Mouse (Mus musculus) kidney, postnatal 14 days (tissue): ENCODE measurements at regions not wholly inside any gene's neighbourhood (a gene's known extent, or its start where the extent isn't known, plus 50 kb on each side); places are given as distances from the start of the nearest gene placed in this dataset.
"Not testable (repeated sequence)": the region's sequence is repeated elsewhere in the genome, so short reads cannot be mapped to it uniquely, and the experiment has no call there.

Source experiments
- DNase-seq: peaks from one replicate; pipeline ENCODE4 v3.0.0; 2022; ENCODE audit warnings: mixed read lengths

GRCm38 (mm10) chr9:9606322-9606721, 367.4 kb upstream of the Arhgap42 start:
- DNase-seq: no peak

DNA sequence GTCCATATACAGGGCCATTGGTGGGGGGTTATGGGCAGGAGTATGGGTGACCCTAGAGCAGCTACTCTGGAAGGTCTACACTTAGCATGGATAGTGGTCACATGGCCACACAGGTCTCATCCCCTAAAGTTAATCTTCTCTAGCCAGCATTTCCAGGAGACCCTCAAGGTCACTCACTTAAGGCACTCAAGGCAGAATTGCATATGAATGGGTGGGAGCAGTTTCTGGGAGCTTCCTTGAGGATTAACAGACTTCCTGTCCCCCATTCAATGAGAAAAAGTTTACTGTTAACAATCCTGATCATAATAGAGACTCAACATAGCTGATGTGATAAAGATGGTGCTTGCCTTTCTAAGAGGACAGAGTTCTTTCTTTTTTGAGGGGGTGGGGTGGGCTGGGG, 352.4 kb upstream of the Arhgap42 start:
- no peak for DNase-seq

DNA sequence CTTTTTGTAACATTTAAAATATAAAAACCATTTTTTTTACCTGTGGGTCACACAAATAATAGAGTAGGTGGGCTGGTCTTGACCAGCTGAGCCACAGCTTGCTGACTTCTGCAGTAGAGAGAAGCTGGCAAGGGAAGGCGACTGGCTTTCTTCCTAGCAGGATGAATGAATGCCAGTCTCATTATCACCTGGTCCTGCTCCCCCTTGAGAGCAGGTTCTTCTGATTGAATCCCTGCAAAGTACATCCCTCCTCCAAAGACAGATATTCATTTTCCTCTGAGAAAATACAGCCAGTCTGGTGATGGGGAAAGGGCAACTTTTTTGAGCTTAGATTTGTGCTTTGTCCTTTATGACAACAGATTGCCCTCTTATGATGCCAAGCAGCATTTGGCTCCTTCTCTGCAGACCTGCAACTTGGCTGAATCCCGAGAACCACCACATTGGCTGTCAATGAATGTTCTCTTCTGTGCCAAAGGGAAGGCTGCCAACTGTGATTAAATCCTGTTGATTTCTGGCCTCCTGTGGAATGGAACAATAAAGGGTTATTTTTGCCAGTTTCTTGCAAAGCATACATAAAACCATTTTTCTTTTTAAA, 344.2 kb upstream of the Arhgap42 start:
- DNase-seq: peak; percentile 34

DNA sequence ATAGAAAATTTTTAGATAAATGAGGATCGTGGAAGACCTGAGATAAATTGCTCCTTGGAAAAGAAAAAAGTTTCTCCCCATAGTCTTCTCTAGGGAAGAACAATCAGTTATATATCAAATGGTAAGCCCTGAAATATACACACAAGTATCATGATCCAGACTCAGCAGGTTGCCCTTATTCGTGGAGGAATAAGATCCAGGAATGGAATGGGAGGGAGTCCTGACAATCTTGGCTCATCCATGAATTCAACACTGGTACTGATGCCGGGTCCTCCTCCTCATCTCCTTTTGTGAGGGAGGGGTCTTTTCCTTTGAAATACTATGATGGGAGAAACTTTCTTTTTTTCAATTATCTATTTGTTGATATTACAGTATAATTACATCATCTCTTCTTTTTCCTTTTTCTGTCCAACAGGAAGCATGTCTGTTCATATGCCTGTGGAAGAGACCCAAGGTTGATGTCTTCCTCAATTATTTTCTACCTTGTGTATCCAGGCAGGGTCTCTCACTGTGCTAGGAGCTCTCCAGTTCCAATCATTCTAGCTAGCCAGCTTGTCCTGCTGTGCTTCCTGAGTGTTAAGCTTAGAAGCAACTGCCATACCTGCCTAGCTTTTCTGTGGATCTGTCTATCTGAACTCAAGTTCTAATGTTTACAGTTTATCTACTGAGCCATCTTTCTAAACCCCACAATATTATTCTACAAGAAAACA, 343.6 kb upstream of the Arhgap42 start:
- DNase-seq: no peak

- DNase-seq: no peak
Measured at GRCm38 (mm10) chr9:9568040-9568649, 329.2 kb upstream of the Arhgap42 start.

DNA sequence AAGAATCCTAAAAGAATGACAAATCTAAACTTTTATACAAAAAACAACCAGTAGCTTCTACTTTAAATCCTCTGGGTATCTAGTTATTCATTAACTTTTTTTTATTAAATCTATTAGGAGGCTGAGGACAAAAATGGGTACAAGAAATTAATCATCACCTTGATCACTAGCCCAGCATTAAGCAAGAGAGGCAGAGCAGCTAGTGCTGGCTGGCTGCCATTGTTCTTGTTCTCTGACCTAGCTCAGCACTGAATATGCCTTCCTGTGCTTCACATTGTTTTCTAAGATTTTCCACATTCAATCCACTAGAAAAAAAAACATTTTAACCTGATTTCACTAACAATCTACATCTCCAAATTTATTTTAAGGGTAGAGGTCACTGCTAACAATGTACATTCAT, 325.6 kb upstream of the Arhgap42 start:
- peak; percentile 80 for DNase-seq

- no peak for DNase-seq
Measured at GRCm38 (mm10) chr9:9548657-9549056, 309.8 kb upstream of the Arhgap42 start.

- no peak for DNase-seq
Measured at GRCm38 (mm10) chr9:9547570-9547969, 308.7 kb upstream of the Arhgap42 start.

GRCm38 (mm10) chr9:9547121-9547520, 308.2 kb upstream of the Arhgap42 start:
- no peak for DNase-seq

DNA sequence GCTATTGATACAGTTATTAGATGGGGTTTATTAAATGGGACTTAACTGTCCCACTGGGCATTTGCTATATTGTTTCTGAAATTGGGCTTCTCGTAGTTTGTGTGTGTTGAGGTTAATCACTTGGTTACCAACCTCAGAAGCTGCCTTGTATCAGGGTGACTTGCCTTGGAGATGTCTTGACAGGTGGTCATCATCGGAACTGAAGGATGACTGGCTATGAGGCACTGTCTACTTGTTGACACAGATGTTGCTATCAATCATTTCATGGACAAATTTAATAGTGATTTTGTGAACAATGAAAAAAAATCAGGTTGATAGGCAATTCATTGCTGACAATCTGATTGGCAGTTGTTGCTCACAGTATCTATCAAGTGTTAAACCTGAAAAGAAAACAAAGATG, 261.4 kb upstream of the Arhgap42 start:
- DNase-seq: no peak

- no peak for DNase-seq
Measured at GRCm38 (mm10) chr9:9493594-9494182, 254.8 kb upstream of the Arhgap42 start.

DNA sequence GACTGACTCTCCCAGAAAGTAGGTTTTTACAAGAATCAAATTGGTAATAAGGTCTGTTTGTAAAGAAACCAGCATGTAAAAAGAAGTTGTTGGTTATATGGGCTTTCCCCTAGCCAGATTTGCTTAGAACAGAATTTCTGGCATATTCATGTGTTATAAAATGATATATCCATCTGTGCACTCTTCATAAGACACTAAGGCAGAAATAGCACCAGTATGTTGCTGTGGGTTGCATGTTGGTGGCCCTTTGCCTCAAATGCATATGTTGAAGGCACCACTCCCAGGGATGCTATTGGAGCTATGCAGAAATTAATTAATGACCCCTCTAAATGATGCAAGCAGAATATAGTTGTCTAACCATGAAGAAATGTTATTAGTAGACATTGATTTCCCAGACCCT, 238.2 kb upstream of the Arhgap42 start:
- no peak for DNase-seq

DNA sequence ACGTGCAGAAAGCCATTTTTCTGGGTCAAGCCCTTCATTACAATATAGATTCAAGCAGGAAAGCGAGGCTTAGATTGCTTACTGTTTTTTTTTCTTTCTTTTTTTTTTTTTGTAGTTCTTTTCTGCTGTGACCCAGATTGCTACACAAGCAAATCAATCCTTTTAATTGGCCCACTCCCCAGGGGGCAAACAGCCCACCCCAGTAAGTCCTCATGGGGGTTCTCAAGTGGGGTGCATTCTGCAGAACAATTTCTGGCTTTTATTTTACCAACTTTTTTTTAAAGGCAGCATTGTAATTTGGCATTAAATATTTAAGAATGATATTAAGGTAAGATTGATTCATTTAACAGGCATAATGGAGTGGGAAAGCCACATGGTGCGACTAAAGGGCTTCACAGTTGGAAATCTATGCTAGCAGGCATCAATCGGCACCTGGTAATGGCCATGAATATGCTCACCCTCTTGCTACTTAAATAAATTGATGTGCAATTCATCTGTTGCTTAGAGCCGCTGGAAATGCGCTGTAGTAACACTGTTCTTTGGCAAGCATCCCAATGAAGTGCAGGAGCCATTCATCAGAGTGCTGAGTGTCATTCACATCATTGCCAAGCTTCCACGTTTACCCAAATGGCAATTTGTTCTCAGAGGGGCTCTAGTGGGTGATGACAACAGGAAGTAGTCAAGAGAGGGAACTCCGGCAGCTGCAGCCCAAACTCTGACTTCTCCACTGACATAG, 236.3 kb upstream of the Arhgap42 start:
- no peak for DNase-seq

DNA sequence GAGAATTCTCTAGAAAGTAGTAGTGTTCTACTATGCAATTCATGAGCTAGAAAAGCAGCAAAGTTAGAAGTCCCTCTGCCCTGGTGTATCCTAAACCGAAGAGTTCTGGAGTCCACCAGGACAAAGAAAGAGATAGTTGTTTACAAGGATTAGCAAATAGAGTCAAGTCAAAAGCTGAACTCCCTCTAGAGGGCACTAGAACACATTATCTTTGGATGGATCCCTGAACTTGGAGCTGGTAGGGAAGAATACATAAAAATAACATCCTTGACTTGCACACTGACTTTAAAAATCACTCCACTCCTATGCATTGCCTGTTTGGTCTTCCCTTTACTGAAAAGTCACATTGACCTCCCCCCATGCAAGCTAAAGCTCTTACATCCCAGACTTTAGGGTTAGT, 205.3 kb upstream of the Arhgap42 start:
- no peak for DNase-seq

DNA sequence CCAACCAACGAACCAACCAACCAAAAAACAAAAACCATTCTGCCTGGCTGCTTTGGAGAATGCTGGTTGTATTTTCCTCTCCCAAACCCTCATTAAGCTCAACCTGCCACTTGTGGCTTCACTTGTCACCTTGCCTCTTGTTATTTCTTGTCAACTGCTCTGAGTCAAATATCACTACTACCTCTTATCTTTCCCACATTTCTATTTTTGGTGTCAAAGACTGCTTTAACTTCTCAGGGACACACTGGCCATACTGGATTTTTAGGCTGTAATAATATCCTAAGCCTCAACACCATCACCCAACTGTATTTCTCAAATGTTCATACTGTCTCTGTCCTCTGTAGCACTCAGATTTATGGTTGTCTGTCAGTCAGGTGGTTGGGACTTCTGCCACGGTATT, 181.4 kb upstream of the Arhgap42 start:
- no peak for DNase-seq

DNA sequence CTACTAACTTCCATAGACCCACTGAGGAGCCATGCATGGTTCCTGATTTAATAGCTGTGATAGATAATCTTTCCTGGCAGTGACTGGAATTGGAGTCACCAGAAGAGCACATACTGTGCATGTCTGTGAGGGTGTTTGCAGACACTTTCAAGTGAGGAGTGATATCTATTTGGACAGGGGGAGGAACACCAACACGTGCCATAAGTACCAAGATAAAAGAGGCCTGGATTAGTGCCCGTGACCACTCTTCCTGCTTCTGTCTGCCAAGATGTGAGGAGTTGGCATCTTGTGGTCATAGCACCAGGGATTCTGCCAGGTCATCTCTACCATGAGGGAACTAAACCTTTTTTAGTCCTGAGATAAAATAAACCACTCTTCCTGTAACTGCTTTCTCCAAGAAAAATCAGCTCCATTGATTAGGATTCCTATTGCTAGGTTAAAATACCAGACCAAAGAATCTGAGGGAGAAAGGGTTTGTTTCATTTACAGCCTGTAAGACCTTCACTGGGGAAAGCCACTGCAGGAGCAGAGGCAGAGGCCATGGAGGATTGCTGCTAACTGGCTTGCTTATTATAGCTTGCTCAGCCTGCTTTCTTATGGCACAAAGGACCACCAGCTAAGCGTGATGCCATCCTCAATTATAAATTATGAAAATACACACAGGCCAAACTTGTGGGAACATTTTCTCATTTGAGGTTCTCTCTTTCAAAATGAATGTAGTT, 173.7 kb upstream of the Arhgap42 start:
- no peak for DNase-seq

GRCm38 (mm10) chr9:9394190-9394589, 155.3 kb upstream of the Arhgap42 start:
- DNase-seq: not testable (repeated sequence)

GRCm38 (mm10) chr9:9376650-9377189, 137.8 kb upstream of the Arhgap42 start:
- no peak for DNase-seq

DNA sequence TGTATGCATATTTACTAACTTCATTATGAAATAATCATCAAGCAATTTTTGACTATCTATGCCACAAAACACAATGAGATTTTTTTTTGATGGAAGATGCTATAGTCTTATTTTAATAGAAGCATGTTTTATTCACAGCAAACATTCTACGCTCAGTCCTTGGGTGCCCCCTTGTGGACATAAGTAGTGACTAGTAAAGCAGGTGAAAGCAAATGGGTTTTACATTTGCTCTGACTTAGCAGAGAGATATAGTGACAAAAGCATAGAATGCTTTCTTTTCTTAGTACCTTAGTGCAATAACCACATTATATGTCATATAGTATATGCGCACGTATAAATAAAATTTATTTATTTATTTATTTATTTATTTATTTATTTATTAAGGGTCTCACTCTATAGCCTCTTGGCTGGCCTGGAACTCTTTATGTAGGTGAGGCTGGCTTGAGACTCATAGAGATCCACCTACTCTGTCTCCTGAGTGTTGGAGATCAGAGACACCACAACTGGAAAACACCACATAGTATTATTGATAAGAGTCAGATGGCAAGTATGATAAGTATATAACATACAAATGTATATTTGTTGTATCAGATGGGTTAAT, 136.5 kb upstream of the Arhgap42 start:
- peak; percentile 82 for DNase-seq

- DNase-seq: peak; percentile 7
Measured at GRCm38 (mm10) chr9:9372594-9372993, 133.7 kb upstream of the Arhgap42 start.

DNA sequence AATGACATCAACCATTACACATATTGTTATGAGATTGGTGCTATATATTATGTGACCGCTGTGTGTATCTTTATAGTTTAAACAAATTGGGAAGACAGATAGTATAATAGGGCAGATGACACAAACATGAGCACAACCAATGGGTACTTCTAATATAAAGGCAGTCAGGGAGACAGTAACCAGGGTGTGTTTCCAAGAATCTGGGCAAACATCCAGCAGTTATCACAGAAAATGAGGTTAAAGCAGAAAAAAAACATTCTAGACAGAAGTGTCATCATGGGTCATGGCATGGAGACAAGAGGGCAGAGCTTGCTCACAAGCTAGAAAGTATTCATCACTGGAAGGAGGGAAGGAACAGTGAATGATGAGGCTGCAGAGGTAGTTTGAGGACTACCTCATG, 129.8 kb upstream of the Arhgap42 start:
- no peak for DNase-seq
